Comparison of ENCODE assay signal across 8 mouse cellular contexts in genomic region chr12:56532986-56533495, GRCm38 (mm10). TPM values are rescaled to one million over a fixed set of nuclear protein-coding genes. Genes with fewer than 3 reads are reported as not detected.
DNase-seq lines count a peak whose midpoint lies in the region; ATAC-seq and TF ChIP-seq lines count a peak whose summit lies in the region.
"Had no signal": no experiment of that assay in that cellular context is flagged by ENCODE, and none has a peak within 500 bp of the region (broad histone marks: within the 10 kb centered on the region; RNA-seq: fewer than 3 reads in every experiment).

No protein-coding gene starts in this region.

- H3K4me3 ChIP-seq in liver, embryonic 11.5 days (ENCODE audit: low read depth, low read length) = 0 out of 2 replicates have a peak overlapping the region, but pooled peaks have one; percentile 10
- H3K4me3 ChIP-seq in liver, postnatal 0 days (ENCODE audit: low read depth, low read length) = no peak overlapping the region
- peak overlapping the region; percentile 21 for H3K4me3 ChIP-seq in embryonic facial prominence, embryonic 14.5 days (ENCODE audit: low read depth, low read length)
- H3K4me3 ChIP-seq in intestine, postnatal 0 days (ENCODE audit: low read depth, low read length) = 0 out of 2 replicates have a peak overlapping the region, but pooled peaks have one; percentile 9

- no peak overlapping the region for H3K27ac ChIP-seq in liver, embryonic 11.5 days (ENCODE audit: low read depth, low read length)
- no peak overlapping the region for H3K27ac ChIP-seq in liver, postnatal 0 days (ENCODE audit: low read depth)
- H3K27ac ChIP-seq in embryonic facial prominence, embryonic 14.5 days (replicated peaks; ENCODE audit: low read depth, low read length) = no peak overlapping the region
- H3K27ac ChIP-seq in intestine, postnatal 0 days (ENCODE audit: low read depth, low read length) = no peak overlapping the region

- no peak for TF ChIP-seq EP300 in liver, postnatal 0 days (IDR thresholded peaks at IDR 0.05; ENCODE audit: low read depth)

- no peaks in the 10 kb centered on the region; the same call in 1 of the 2 replicates for H3K4me1 ChIP-seq in liver, embryonic 11.5 days (replicated peaks; ENCODE audit: control insufficient read depth, insufficient read depth, low read length)
- peaks cover 5% of the 10 kb centered on the region; the same call in 1 of the 2 replicates for H3K4me1 ChIP-seq in liver, postnatal 0 days (ENCODE audit: insufficient read depth)
- no peaks in the 10 kb centered on the region for H3K4me1 ChIP-seq in embryonic facial prominence, embryonic 14.5 days (ENCODE audit: control insufficient read depth, insufficient read depth, low read length)
- H3K4me1 ChIP-seq in intestine, postnatal 0 days (replicated peaks; ENCODE audit: control insufficient read depth, insufficient read depth, low read length) = no peaks in the 10 kb centered on the region

- ATAC-seq in liver, embryonic 11.5 days (replicated peaks; ENCODE audit: low FRiP score) = no peak
- no peak for ATAC-seq in liver, postnatal 0 days
- ATAC-seq in embryonic facial prominence, embryonic 14.5 days (ENCODE audit: low read depth) = no peak
- ATAC-seq in intestine, postnatal 0 days = no peak

- H3K4me2 ChIP-seq in liver, embryonic 11.5 days = peak overlapping the region; percentile 33; the same call in 1 of the 2 replicates
- no peak overlapping the region for H3K4me2 ChIP-seq in liver, postnatal 0 days (ENCODE audit: low read depth, low read length)
- H3K4me2 ChIP-seq in embryonic facial prominence, embryonic 14.5 days (ENCODE audit: low read depth, low read length) = peak overlapping the region; percentile 20; the same call in 1 of the 2 replicates
- H3K4me2 ChIP-seq in intestine, postnatal 0 days (replicated peaks; ENCODE audit: low read depth) = peak overlapping the region; percentile 13; the same call in 1 of the 2 replicates

- TF ChIP-seq CTCF in liver, postnatal 0 days (IDR thresholded peaks at IDR 0.05; ENCODE audit: low read depth) = no peak
- no peak for TF ChIP-seq CTCF in intestine, postnatal 0 days (IDR thresholded peaks at IDR 0.05; ENCODE audit: low read depth)

- 2% methylated on average over 50 of the region's 50 CpGs for WGBS in liver, embryonic 11.5 days
- under 1% methylated on average over 45 of the region's 50 CpGs for WGBS in liver, postnatal 0 days (ENCODE audit: insufficient replicate concordance)
- 0% methylated on average over 22 of the region's 50 CpGs for WGBS in embryonic facial prominence, embryonic 14.5 days
- WGBS in intestine, postnatal 0 days = under 1% methylated on average over 50 of the region's 50 CpGs

- H3K36me3 ChIP-seq in liver, embryonic 11.5 days (ENCODE audit: control insufficient read depth, insufficient read depth, low read length) = no peaks in the 10 kb centered on the region
- H3K36me3 ChIP-seq in liver, postnatal 0 days (replicated peaks; ENCODE audit: insufficient read depth, low read length) = no peaks in the 10 kb centered on the region
- H3K36me3 ChIP-seq in embryonic facial prominence, embryonic 14.5 days (ENCODE audit: control insufficient read depth, insufficient read depth, low read length) = no peaks in the 10 kb centered on the region
- no peaks in the 10 kb centered on the region for H3K36me3 ChIP-seq in intestine, postnatal 0 days (ENCODE audit: control insufficient read depth, insufficient read depth)

- H3K9ac ChIP-seq in liver, embryonic 11.5 days (ENCODE audit: low read depth, low read length) = no peak overlapping the region
- H3K9ac ChIP-seq in liver, postnatal 0 days (replicated peaks) = no peak overlapping the region
- no peak overlapping the region for H3K9ac ChIP-seq in embryonic facial prominence, embryonic 14.5 days (ENCODE audit: low read depth, low read length)
- no peak overlapping the region for H3K9ac ChIP-seq in intestine, postnatal 0 days (ENCODE audit: low read depth, low read length)

- DNase-seq in liver, embryonic 11.5 days (ENCODE audit: low spot score) = no peak
- no peak for DNase-seq in liver, postnatal 0 days
- DNase-seq in embryonic facial prominence, embryonic 14.5 days (ENCODE audit: low spot score) = no peak
- DNase-seq in retina, postnatal 1 day = peak; percentile 63
- no peak for DNase-seq in right cerebral cortex, postnatal 10 days (ENCODE audit: low spot score in 2 of 2)
- DNase-seq in adrenal gland, postnatal 36 days = no peak

- H3K9me3 ChIP-seq in liver, embryonic 11.5 days (ENCODE audit: control insufficient read depth, low read length) = no peaks in the 10 kb centered on the region
- H3K9me3 ChIP-seq in liver, postnatal 0 days (ENCODE audit: low read length) = no peaks in the 10 kb centered on the region
- H3K9me3 ChIP-seq in embryonic facial prominence, embryonic 14.5 days (ENCODE audit: control insufficient read depth, low read length) = no peaks in the 10 kb centered on the region
- no peaks in the 10 kb centered on the region for H3K9me3 ChIP-seq in intestine, postnatal 0 days (ENCODE audit: control insufficient read depth)

- H3K27me3 ChIP-seq in liver, embryonic 11.5 days (replicated peaks; ENCODE audit: control insufficient read depth, insufficient read depth, low read length) = peaks cover 100% of the 10 kb centered on the region
- H3K27me3 ChIP-seq in liver, postnatal 0 days (ENCODE audit: insufficient read depth, low read length) = peaks cover 99% of the 10 kb centered on the region
- peaks cover 98% of the 10 kb centered on the region for H3K27me3 ChIP-seq in embryonic facial prominence, embryonic 14.5 days (replicated peaks; ENCODE audit: control insufficient read depth, insufficient read depth, low read length)
- H3K27me3 ChIP-seq in intestine, postnatal 0 days (replicated peaks; ENCODE audit: control insufficient read depth, insufficient read depth, low read length) = peaks cover 98% of the 10 kb centered on the region

RNA-seq across cellular contexts. Expression of gene Nkx2-1, which starts 3.7 kb away (rescaled TPM):
- polyA plus RNA-seq in liver, embryonic 11.5 days (2014; fragmentation: Nextera tagmentation; extraction: Ambion mirVana) = 0.10 TPM in 1 of 2 replicates, not detected in the other
- polyA plus RNA-seq in liver, postnatal 0 days (2015; fragmentation: Nextera tagmentation; extraction: Ambion mirVana) = not detected in 2 replicates
- polyA plus RNA-seq in embryonic facial prominence, embryonic 14.5 days (2014; fragmentation: Nextera tagmentation; extraction: Ambion mirVana) = 0.73 and 0.99 TPM in 2 replicates
- polyA plus RNA-seq in intestine, postnatal 0 days (2015; fragmentation: Nextera tagmentation; extraction: Ambion mirVana) = not detected in 2 replicates
- not detected for total RNA-seq in adrenal gland, postnatal 36 days (2021)
- polyA plus RNA-seq: large intestine, adult 2 months had no signal
